Mouse (Mus musculus): ENCODE results near the gene Psme2b. TPM values are rescaled to one million over a fixed set of nuclear protein-coding genes. Genes with fewer than 3 reads are reported as not detected.
"Not testable (repeated sequence)": the region's sequence is repeated elsewhere in the genome, so short reads cannot be mapped to it uniquely, and the experiment has no call there.

The Psme2b gene
- 2.8 and 6.6 TPM in 2 replicates for total RNA-seq (2012; rRNA removed)
- 1 to 10 TPM in 1 of 2 experiments, not detected in 1; 6.2 TPM for polyA plus RNA-seq (2012; ENCODE audit: insufficient read depth in 1 of 2, insufficient read length in 2 of 2, low read depth in 1 of 2, low replicate concordance in 2 of 2, missing spikeins in 1 of 2)

DNA sequence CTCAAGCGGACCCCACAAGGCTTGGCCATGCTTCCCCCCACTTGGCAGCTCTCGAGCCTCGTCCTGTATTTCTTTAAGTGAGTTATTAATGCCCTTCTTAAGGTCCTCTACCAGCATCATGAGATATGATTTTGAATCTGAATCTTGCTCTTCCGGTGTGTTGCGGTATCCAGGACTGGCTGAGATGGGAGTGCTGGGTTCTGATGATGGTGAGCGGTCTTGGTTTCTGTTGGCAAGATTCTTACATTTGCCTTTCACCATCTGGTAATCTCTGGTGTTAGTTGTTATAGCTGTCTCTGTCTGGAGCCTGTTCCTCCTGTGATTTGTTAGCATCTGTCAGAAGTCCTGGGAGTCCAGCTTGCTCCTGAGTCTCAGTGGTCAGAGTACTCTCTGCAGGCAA lies at the start of gene Psme2b:
TSS of gene Psme2b (minus strand) at position 101 of the 400 bp plus-strand sequence.
- not testable (repeated sequence) for H3K4me3 ChIP-seq (ENCODE audit: control insufficient read depth in 1 of 2, insufficient read depth in 1 of 2, low read depth in 2 of 2, low read length in 2 of 2); H3K9ac ChIP-seq (ENCODE audit: control insufficient read depth, low read depth, low read length, poor library complexity, severe bottlenecking); H3K27ac ChIP-seq (ENCODE audit: control insufficient read depth, low read depth, low read length); H3K27me3 ChIP-seq (ENCODE audit: control insufficient read depth in 1 of 2, insufficient read depth in 2 of 2, low read length in 2 of 2); H3K4me1 ChIP-seq (ENCODE audit: control insufficient read depth in 1 of 2, insufficient read depth in 2 of 2, low read length in 2 of 2); H3K9me3 ChIP-seq (replicated peaks; ENCODE audit: insufficient read depth, low read length); H3K79me2 ChIP-seq (ENCODE audit: control insufficient read depth, insufficient read depth, low read length, poor library complexity); H3K36me3 ChIP-seq (ENCODE audit: control insufficient read depth in 1 of 2, insufficient read depth in 2 of 2, low read length in 2 of 2); DNase-seq (ENCODE audit: low read depth, low spot score)

DNA sequence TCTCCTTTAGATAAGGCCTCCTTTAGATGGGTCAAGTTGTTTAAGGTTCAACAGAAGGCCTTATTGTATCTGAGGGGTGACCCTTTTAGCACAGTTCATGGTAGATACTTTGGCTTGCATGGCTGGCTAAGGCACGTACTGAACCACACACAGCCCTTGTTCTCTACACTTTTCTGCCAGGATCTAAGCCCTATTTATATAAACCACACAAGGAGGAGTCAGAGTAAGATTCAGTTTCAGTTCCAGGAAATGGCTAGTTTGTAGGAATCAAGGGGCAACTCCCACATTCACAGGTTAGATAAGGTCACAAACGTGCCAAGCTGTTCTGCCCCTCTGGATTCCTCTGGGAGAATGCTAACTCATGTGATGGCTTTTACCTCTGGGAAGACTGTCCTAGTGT lies 48.0 kb upstream of the Psme2b start, which contains the start of gene Tgtp1:
TSS of gene Tgtp1 (minus strand) at position 155 of the 400 bp plus-strand sequence.
- not testable (repeated sequence) for H3K27ac ChIP-seq (ENCODE audit: control insufficient read depth, low read depth, low read length); H3K9ac ChIP-seq (ENCODE audit: control insufficient read depth, low read depth, low read length, poor library complexity, severe bottlenecking); H3K27me3 ChIP-seq (ENCODE audit: control insufficient read depth in 1 of 2, insufficient read depth in 2 of 2, low read length in 2 of 2); H3K4me1 ChIP-seq (ENCODE audit: control insufficient read depth in 1 of 2, insufficient read depth in 2 of 2, low read length in 2 of 2); H3K4me3 ChIP-seq (ENCODE audit: control insufficient read depth in 1 of 2, insufficient read depth in 1 of 2, low read depth in 2 of 2, low read length in 2 of 2); H3K36me3 ChIP-seq (ENCODE audit: control insufficient read depth in 1 of 2, insufficient read depth in 2 of 2, low read length in 2 of 2); H3K9me3 ChIP-seq (replicated peaks; ENCODE audit: insufficient read depth, low read length); H3K79me2 ChIP-seq (ENCODE audit: control insufficient read depth, insufficient read depth, low read length, poor library complexity)
- peak; percentile 6 for DNase-seq (ENCODE audit: low read depth, low spot score)

DNA sequence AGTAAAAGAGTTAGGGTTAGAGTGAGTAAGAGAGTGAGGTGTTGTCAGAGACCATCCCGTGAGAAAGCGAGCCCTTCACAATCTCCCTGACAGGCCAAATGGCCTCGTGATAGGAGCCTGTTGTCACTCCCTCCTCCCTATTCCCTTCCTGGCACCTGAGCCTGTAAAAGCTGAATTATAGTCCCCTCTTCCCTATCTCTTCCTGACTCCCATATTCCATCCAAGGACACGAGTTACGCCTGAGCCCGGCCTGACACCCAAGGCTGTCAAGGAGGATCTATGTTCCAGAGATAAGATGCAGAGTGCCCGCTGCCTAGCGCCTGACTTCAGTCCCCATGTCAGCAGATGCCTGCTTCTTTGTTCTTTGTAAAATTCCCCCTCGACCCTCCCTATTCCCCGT lies 47.3 kb upstream of the Psme2b start:
- H3K79me2 ChIP-seq (ENCODE audit: control insufficient read depth, insufficient read depth, low read length, poor library complexity); H3K9ac ChIP-seq (ENCODE audit: control insufficient read depth, low read depth, low read length, poor library complexity, severe bottlenecking); H3K27ac ChIP-seq (ENCODE audit: control insufficient read depth, low read depth, low read length); DNase-seq (ENCODE audit: low read depth, low spot score); H3K4me3 ChIP-seq (ENCODE audit: control insufficient read depth in 1 of 2, insufficient read depth in 1 of 2, low read depth in 2 of 2, low read length in 2 of 2); H3K4me1 ChIP-seq (ENCODE audit: control insufficient read depth in 1 of 2, insufficient read depth in 2 of 2, low read length in 2 of 2); H3K36me3 ChIP-seq (ENCODE audit: control insufficient read depth in 1 of 2, insufficient read depth in 2 of 2, low read length in 2 of 2); H3K9me3 ChIP-seq (replicated peaks; ENCODE audit: insufficient read depth, low read length); H3K27me3 ChIP-seq (ENCODE audit: control insufficient read depth in 1 of 2, insufficient read depth in 2 of 2, low read length in 2 of 2): not testable (repeated sequence)

DNA sequence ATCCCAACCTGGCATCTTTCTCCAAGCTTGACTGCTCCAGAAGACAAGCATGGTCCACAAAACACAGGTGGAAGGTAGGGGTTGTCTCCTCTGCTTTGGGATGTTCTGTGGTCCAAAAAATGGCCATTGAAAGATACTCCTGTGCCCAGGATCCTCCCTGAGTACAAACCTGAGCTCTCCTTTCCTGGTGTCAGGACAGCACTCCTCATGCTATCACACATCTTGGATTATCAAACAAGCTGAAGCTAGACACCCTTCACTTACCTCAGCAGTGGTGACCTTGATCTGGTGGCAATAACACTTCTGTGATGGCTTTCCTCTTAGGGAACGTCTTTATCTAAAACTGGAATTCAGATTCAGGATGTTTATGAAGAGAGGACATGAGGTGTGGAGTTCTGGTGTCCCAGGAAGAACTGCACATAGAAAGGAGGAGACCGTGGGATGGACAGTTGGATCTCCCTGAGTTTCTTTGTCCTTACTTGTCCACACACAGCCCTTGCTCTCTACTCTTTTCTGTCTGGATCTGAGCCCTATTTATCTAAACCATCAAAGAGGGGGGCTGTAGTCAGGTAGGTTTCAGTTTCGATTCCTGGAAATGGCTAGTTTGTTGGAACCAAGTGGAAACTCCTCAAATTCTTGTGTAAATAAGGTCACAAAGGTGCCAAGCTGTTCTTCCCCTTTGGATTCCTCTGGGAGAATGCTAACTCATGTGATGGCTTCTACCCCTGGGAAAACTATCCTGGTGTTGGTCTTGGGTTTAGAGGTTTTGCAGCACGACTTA lies 45.9 kb upstream of the Psme2b start, which contains the start of gene Gm12185:
TSS of gene Gm12185 (minus strand) at position 487 of the 781 bp plus-strand sequence.
- not testable (repeated sequence) for H3K27ac ChIP-seq (ENCODE audit: control insufficient read depth, low read depth, low read length); H3K9ac ChIP-seq (ENCODE audit: control insufficient read depth, low read depth, low read length, poor library complexity, severe bottlenecking); H3K9me3 ChIP-seq (replicated peaks; ENCODE audit: insufficient read depth, low read length); H3K4me1 ChIP-seq (ENCODE audit: control insufficient read depth in 1 of 2, insufficient read depth in 2 of 2, low read length in 2 of 2); DNase-seq (ENCODE audit: low read depth, low spot score); H3K79me2 ChIP-seq (ENCODE audit: control insufficient read depth, insufficient read depth, low read length, poor library complexity); H3K36me3 ChIP-seq (ENCODE audit: control insufficient read depth in 1 of 2, insufficient read depth in 2 of 2, low read length in 2 of 2); H3K27me3 ChIP-seq (ENCODE audit: control insufficient read depth in 1 of 2, insufficient read depth in 2 of 2, low read length in 2 of 2)
- H3K4me3 ChIP-seq (ENCODE audit: control insufficient read depth in 1 of 2, insufficient read depth in 1 of 2, low read depth in 2 of 2, low read length in 2 of 2), result peak within 1 kb of the TSS; percentile 26 to 47

DNA sequence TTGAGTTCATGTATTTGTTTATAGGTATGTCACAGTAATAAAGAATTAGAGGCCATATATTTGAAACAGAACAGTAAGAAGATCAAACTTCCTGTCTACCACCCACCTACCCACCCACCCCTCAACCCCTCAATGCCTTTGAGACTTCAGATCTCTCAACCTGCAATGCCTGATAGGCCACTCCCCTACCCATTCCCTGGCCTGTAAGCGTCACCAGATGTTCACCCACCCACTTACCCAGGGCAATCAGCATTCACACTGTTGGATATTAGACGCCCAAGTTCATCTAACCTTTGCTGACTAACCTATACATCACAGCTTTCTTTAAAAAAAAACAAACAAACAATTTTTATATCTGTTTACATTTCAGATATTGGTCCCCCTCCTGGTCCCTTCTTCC lies 44.0 kb upstream of the Psme2b start:
- not testable (repeated sequence) for H3K9ac ChIP-seq (ENCODE audit: control insufficient read depth, low read depth, low read length, poor library complexity, severe bottlenecking)

DNA sequence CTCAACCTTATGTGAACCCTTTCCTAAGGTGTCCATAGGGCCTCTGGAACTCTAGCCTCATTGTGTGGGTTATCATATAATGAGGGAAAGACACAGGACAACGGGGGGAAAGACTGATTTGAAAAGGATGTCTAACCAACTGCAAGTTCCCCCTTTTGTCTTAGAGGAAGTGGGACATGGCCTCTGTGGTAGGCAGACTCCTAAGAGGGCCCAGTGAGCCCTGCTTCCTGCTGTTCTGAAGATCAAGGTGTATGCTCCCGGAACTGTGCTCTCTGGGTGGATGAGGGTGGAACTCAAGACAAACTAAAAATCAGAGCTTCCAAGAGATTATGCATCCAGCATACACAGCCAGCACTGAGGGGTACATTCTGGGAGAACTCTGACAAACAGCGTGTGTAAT lies 42.2 kb upstream of the Psme2b start:
- H3K9me3 ChIP-seq (replicated peaks; ENCODE audit: insufficient read depth, low read length); H3K79me2 ChIP-seq (ENCODE audit: control insufficient read depth, insufficient read depth, low read length, poor library complexity); H3K4me3 ChIP-seq (ENCODE audit: control insufficient read depth in 1 of 2, insufficient read depth in 1 of 2, low read depth in 2 of 2, low read length in 2 of 2); H3K27ac ChIP-seq (ENCODE audit: control insufficient read depth, low read depth, low read length); H3K4me1 ChIP-seq (ENCODE audit: control insufficient read depth in 1 of 2, insufficient read depth in 2 of 2, low read length in 2 of 2); H3K9ac ChIP-seq (ENCODE audit: control insufficient read depth, low read depth, low read length, poor library complexity, severe bottlenecking); DNase-seq (ENCODE audit: low read depth, low spot score); H3K27me3 ChIP-seq (ENCODE audit: control insufficient read depth in 1 of 2, insufficient read depth in 2 of 2, low read length in 2 of 2); H3K36me3 ChIP-seq (ENCODE audit: control insufficient read depth in 1 of 2, insufficient read depth in 2 of 2, low read length in 2 of 2): not testable (repeated sequence)

More for the DNA sequence above, 44.0 kb upstream of the Psme2b start:
- H3K4me3 ChIP-seq (ENCODE audit: control insufficient read depth in 1 of 2, insufficient read depth in 1 of 2, low read depth in 2 of 2, low read length in 2 of 2); H3K9me3 ChIP-seq (replicated peaks; ENCODE audit: insufficient read depth, low read length); H3K79me2 ChIP-seq (ENCODE audit: control insufficient read depth, insufficient read depth, low read length, poor library complexity); H3K36me3 ChIP-seq (ENCODE audit: control insufficient read depth in 1 of 2, insufficient read depth in 2 of 2, low read length in 2 of 2); H3K27ac ChIP-seq (ENCODE audit: control insufficient read depth, low read depth, low read length); H3K27me3 ChIP-seq (ENCODE audit: control insufficient read depth in 1 of 2, insufficient read depth in 2 of 2, low read length in 2 of 2); H3K4me1 ChIP-seq (ENCODE audit: control insufficient read depth in 1 of 2, insufficient read depth in 2 of 2, low read length in 2 of 2); DNase-seq (ENCODE audit: low read depth, low spot score): not testable (repeated sequence)

DNA sequence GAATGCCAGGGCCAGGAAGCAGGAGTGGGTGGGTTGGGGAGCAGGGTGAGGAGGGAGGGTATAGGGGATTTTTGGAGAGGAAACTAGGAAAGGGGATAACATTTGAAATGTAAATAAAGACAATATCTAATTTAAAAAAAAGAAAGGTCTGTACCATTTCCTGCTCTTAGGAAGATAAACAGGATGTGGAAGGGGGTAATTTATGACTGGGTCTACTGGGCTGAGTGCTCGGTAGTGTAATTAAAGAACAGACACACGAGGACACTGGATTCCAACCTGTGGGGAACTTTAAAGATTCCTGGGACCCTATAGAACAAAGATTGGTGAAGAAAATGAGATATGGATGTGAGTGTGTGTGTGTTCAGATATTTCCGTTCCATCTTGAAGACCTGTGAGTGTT lies 36.9 kb upstream of the Psme2b start:
- not testable (repeated sequence) for H3K9ac ChIP-seq (ENCODE audit: control insufficient read depth, low read depth, low read length, poor library complexity, severe bottlenecking); H3K9me3 ChIP-seq (replicated peaks; ENCODE audit: insufficient read depth, low read length); H3K79me2 ChIP-seq (ENCODE audit: control insufficient read depth, insufficient read depth, low read length, poor library complexity); H3K27ac ChIP-seq (ENCODE audit: control insufficient read depth, low read depth, low read length); H3K27me3 ChIP-seq (ENCODE audit: control insufficient read depth in 1 of 2, insufficient read depth in 2 of 2, low read length in 2 of 2); DNase-seq (ENCODE audit: low read depth, low spot score); H3K36me3 ChIP-seq (ENCODE audit: control insufficient read depth in 1 of 2, insufficient read depth in 2 of 2, low read length in 2 of 2); H3K4me1 ChIP-seq (ENCODE audit: control insufficient read depth in 1 of 2, insufficient read depth in 2 of 2, low read length in 2 of 2); H3K4me3 ChIP-seq (ENCODE audit: control insufficient read depth in 1 of 2, insufficient read depth in 1 of 2, low read depth in 2 of 2, low read length in 2 of 2)

Data from MEL (cell line).